Mouse (Mus musculus): ENCODE data around the gene Prtg. TPM values are rescaled to one million over a fixed set of nuclear protein-coding genes. Genes with fewer than 3 reads are reported as not detected.

Gene Prtg
- total and polyA plus RNA-seq, 2 experiments from 2014 or later = 0.32 to 0.93 TPM

- Histone ChIP-seq H3K27me3 (ENCODE audit: insufficient read depth, low read length) (no peaks in the 10 kb centered on the region), H3K4me2 (ENCODE audit: low read depth, low read length, poor library complexity, severe bottlenecking) (no peak overlapping the region), H3K4me3 (ENCODE audit: low read depth, low read length) (no peak overlapping the region), H3K27ac (ENCODE audit: low read depth, low read length) (no peak overlapping the region), H3K4me1 (ENCODE audit: insufficient read depth, low read length) (no peaks in the 10 kb centered on the region), H3K9me3 (ENCODE audit: low read length) (no peaks in the 10 kb centered on the region), H3K36me3 (ENCODE audit: insufficient read depth, low read length) (no peaks in the 10 kb centered on the region), H3K9ac (replicated peaks; ENCODE audit: low read length, poor library complexity, severe bottlenecking) (no peak overlapping the region)
- no peak for ATAC-seq (ENCODE audit: low FRiP score)
- no peak for DNase-seq (ENCODE audit: low spot score)
- no peak for TF ChIP-seq CTCF (IDR thresholded peaks at IDR 0.05)
- 68% methylated on average over 2 of the region's 2 CpGs for WGBS
Measured at GRCm38 (mm10) chr9:72868774-72869173, 62.1 kb downstream of the Prtg start.

GRCm38 (mm10) chr9:72871506-72872297, 65.0 kb downstream of the Prtg start:
- TF ChIP-seq CTCF (IDR thresholded peaks at IDR 0.05) = no peak
- Histone ChIP-seq H3K4me2 (ENCODE audit: low read depth, low read length, poor library complexity, severe bottlenecking) (peak overlapping the region; percentile 25; the same call in 1 of the 2 replicates), H3K36me3 (ENCODE audit: insufficient read depth, low read length) (no peaks in the 10 kb centered on the region), H3K27me3 (ENCODE audit: insufficient read depth, low read length) (no peaks in the 10 kb centered on the region), H3K9ac (replicated peaks; ENCODE audit: low read length, poor library complexity, severe bottlenecking) (no peak overlapping the region), H3K27ac (ENCODE audit: low read depth, low read length) (no peak overlapping the region), H3K4me1 (ENCODE audit: insufficient read depth, low read length) (no peaks in the 10 kb centered on the region), H3K9me3 (ENCODE audit: low read length) (no peaks in the 10 kb centered on the region), H3K4me3 (ENCODE audit: low read depth, low read length) (no peak overlapping the region)
- ATAC-seq (ENCODE audit: low FRiP score) = no peak
- DNase-seq (ENCODE audit: low spot score) = no peak
- WGBS = 16% methylated on average over 13 of the region's 13 CpGs

DNA sequence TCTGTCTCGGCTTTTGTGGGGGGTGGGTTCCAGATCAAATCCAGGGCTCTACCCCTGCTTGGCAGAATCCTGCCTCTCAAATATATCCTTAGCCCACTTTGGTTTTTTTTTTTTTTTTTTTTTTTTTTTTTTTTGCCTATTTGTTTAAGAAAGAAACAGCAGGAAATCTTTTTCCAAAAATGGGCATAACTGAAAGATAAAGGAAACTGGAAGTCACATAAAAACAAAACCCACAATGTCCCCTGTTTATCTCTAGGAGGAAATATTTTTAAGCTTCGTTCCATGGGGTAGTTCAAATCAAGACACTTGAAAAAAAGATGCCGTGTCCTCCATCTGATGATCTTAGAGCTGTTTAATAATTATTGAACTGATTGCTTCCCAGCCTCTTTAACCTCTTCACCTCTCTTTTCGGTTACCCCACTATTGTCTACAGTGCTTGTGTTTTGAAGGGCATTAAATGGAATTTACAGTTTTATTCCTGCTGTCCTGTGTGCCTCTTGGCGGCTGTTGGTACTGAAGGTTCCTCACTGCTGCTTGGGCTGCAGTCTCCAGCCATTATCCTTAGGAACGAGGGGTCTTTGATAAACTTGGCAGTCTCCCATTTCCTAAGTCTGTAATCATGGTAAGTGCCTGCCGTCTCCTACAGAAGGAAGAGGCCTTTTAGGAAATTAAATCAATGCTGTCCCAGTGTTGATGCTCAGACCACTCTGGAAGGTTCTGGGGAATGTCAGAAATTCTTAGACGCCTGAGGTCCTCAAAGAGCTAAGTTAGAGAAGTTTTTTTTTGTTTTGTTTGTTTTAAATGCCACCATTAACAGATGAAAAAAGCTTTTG, 65.8 kb downstream of the Prtg start:
- TF ChIP-seq CTCF (IDR thresholded peaks at IDR 0.05) = no peak
- no peak overlapping the region for H3K4me3 ChIP-seq (ENCODE audit: low read depth, low read length)
- no peak overlapping the region for H3K4me2 ChIP-seq (ENCODE audit: low read depth, low read length, poor library complexity, severe bottlenecking)
- no peak overlapping the region for H3K9ac ChIP-seq (replicated peaks; ENCODE audit: low read length, poor library complexity, severe bottlenecking)
- DNase-seq (ENCODE audit: low spot score) (no peak), ATAC-seq (ENCODE audit: low FRiP score) (no peak)
- 38% methylated on average over 8 of the region's 8 CpGs for WGBS
- no peak overlapping the region for H3K27ac ChIP-seq (ENCODE audit: low read depth, low read length)
- no peaks in the 10 kb centered on the region for H3K36me3 ChIP-seq (ENCODE audit: insufficient read depth, low read length)
- no peaks in the 10 kb centered on the region for H3K4me1 ChIP-seq (ENCODE audit: insufficient read depth, low read length)
- H3K27me3 ChIP-seq (ENCODE audit: insufficient read depth, low read length) = no peaks in the 10 kb centered on the region
- no peaks in the 10 kb centered on the region for H3K9me3 ChIP-seq (ENCODE audit: low read length)

DNA sequence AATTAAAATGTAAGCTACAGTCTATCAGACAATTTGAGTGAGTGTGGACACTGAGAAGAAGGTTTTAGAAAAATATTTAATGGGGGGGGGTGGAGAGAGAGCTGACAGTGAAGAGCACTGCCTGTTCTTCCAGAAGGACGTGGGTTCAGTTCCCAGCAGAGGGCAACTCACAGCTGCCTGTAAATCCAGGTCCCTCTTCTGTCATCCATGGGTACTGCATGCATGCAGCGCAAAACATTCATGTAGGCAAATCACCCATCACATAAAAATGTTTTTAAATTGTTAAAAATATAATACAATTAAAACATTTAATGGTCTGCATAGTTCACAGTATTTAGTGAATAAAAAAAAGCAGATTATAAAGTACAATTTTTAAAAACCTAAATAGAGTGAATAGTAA, 69.2 kb downstream of the Prtg start:
- Histone ChIP-seq H3K36me3 (ENCODE audit: insufficient read depth, low read length) (no peaks in the 10 kb centered on the region), H3K9me3 (ENCODE audit: low read length) (no peaks in the 10 kb centered on the region), H3K4me3 (ENCODE audit: low read depth, low read length) (no peak overlapping the region), H3K4me2 (ENCODE audit: low read depth, low read length, poor library complexity, severe bottlenecking) (no peak overlapping the region), H3K4me1 (ENCODE audit: insufficient read depth, low read length) (0 out of 2 replicates have a peak, but pooled peaks cover 3% of the 10 kb centered on the region), H3K27me3 (ENCODE audit: insufficient read depth, low read length) (no peaks in the 10 kb centered on the region), H3K9ac (replicated peaks; ENCODE audit: low read length, poor library complexity, severe bottlenecking) (no peak overlapping the region), H3K27ac (ENCODE audit: low read depth, low read length) (no peak overlapping the region)
- ATAC-seq (ENCODE audit: low FRiP score) = no peak
- DNase-seq (ENCODE audit: low spot score) = no peak
- WGBS = 86% methylated on average over 2 of the region's 2 CpGs
- TF ChIP-seq CTCF (IDR thresholded peaks at IDR 0.05) = peak; percentile 42

- H3K9ac ChIP-seq (replicated peaks; ENCODE audit: low read length, poor library complexity, severe bottlenecking) = no peak overlapping the region
- peak; percentile 34 for DNase-seq (ENCODE audit: low spot score)
- no peak overlapping the region for H3K27ac ChIP-seq (ENCODE audit: low read depth, low read length)
- 42% methylated on average over 11 of the region's 11 CpGs for WGBS
- H3K4me1 ChIP-seq (ENCODE audit: insufficient read depth, low read length) = 0 out of 2 replicates have a peak, but pooled peaks cover 3% of the 10 kb centered on the region
- no peak overlapping the region for H3K4me2 ChIP-seq (ENCODE audit: low read depth, low read length, poor library complexity, severe bottlenecking)
- no peaks in the 10 kb centered on the region for H3K9me3 ChIP-seq (ENCODE audit: low read length)
- H3K36me3 ChIP-seq (ENCODE audit: insufficient read depth, low read length) = no peaks in the 10 kb centered on the region
- no peak for TF ChIP-seq CTCF (IDR thresholded peaks at IDR 0.05)
- H3K4me3 ChIP-seq (ENCODE audit: low read depth, low read length) = no peak overlapping the region
- ATAC-seq (ENCODE audit: low FRiP score) = no peak
- H3K27me3 ChIP-seq (ENCODE audit: insufficient read depth, low read length) = no peaks in the 10 kb centered on the region
Measured at GRCm38 (mm10) chr9:72877905-72878304, 71.2 kb downstream of the Prtg start.

DNA sequence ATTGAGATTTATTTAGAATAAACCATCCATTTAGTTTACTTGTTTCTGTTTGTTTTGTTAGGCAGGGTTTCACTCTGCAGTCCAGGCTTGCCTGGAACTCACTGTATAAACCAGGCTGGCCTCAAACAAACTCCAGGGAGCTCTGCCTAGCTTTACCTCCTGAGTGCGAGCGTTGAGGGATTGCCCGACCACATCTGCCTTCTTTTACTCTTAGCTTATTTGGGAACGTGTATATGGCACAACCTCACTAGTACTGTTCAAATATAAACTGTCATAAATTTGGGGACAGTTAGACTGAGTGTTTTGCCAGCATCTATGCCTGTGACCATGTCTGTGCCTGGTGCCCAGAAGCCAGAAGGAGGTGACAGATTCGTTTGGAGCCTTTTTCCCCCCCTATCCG, 72.0 kb downstream of the Prtg start:
- DNase-seq (ENCODE audit: low spot score) (no peak), ATAC-seq (ENCODE audit: low FRiP score) (no peak)
- Histone ChIP-seq H3K9me3 (ENCODE audit: low read length) (no peaks in the 10 kb centered on the region), H3K36me3 (ENCODE audit: insufficient read depth, low read length) (no peaks in the 10 kb centered on the region), H3K4me1 (ENCODE audit: insufficient read depth, low read length) (0 out of 2 replicates have a peak, but pooled peaks cover 3% of the 10 kb centered on the region), H3K4me3 (ENCODE audit: low read depth, low read length) (no peak overlapping the region), H3K4me2 (ENCODE audit: low read depth, low read length, poor library complexity, severe bottlenecking) (no peak overlapping the region), H3K27ac (ENCODE audit: low read depth, low read length) (no peak overlapping the region), H3K27me3 (ENCODE audit: insufficient read depth, low read length) (no peaks in the 10 kb centered on the region), H3K9ac (replicated peaks; ENCODE audit: low read length, poor library complexity, severe bottlenecking) (no peak overlapping the region)
- no peak for TF ChIP-seq CTCF (IDR thresholded peaks at IDR 0.05)
- 50% methylated on average over 6 of the region's 6 CpGs for WGBS

Measured in midbrain, postnatal 0 days (tissue).